Mouse (Mus musculus) small intestine, adult 2 months (tissue): ENCODE measurements around the gene Crct1.

ENCODE experiments used
- CTCF ChIP-seq: fragments of 200-500 bp; IDR thresholded peaks from 2 replicates; pipeline ENCODE4 v1.5.1; 2012; ENCODE audit warnings: low read depth, mild to moderate bottlenecking, control low read depth, inconsistent platforms, low read length, moderate library complexity, mixed read lengths; ENCODE audit not compliant: insufficient replicate concordance, insufficient read length; ENCODE audit errors: extremely low read depth
- POLR2A ChIP-seq: fragments of 200-500 bp; IDR thresholded peaks from 2 replicates; pipeline ENCODE4 v1.6.1; 2012; ENCODE audit warnings: low read depth, mild to moderate bottlenecking, control low read depth, inconsistent platforms, low read length, moderate library complexity

DNA sequence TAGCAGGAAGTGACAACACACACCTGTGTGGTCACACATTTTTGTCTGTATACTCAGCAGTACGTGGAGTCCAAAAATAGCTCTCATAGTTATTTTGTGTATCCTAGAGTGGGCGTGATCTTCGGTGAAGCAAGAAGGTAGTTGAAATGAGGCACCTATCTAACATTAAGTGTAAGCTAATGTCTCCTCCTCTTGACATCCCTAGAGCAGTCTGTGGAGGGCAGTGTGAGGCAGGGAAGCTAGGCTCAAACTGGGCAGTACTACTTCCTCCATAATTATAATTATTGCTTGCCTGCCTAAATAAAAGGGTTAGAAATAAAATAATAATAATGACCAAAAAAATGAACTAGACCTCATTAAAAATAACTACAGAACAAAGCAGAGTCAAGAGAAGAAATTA lies 14.9 kb downstream of the Crct1 start:
- no peak for TF ChIP-seq CTCF
- no peak for TF ChIP-seq POLR2A
